Mouse (Mus musculus) lung, postnatal 4 days (tissue): ENCODE results near the gene Gpd2.

ENCODE experiments used
- DNase-seq, 2 experiments: peaks; one replicate each; pipeline ENCODE4 v3.0.0; 2021

Gene Gpd2

DNA sequence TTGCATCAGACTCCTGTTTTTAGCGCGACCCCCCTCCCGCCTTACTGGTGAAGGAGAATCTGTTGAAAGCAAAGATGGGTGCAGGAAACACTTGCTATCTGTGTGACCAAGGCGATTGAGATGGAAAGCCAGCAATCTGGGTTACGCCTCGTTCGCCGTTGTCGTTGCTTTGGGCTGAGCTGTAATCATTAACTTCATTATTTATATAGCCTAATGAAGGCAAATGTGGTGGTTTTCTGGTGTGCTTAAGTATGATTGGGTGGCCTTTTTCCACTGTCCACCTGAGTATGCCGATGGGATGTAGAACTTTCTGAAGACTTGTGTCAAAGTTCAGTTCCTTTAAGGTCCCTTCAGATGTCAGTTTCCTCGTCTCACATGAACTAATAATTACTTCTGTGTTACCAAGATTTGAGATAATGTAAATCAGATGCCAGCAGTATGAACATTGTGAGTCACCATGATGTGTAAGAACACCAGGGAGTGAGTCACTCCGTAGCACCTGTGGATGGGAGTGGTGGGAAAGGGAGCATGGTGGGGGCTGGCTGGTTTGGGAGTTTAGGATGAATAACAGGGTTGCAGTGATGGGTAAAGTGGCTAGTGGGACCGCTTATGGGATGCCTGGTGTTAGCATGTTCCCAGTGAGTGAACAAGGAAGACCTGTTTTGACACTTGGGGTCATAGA lies 14.3 kb downstream of the Gpd2 start:
- DNase-seq = no peak

DNA sequence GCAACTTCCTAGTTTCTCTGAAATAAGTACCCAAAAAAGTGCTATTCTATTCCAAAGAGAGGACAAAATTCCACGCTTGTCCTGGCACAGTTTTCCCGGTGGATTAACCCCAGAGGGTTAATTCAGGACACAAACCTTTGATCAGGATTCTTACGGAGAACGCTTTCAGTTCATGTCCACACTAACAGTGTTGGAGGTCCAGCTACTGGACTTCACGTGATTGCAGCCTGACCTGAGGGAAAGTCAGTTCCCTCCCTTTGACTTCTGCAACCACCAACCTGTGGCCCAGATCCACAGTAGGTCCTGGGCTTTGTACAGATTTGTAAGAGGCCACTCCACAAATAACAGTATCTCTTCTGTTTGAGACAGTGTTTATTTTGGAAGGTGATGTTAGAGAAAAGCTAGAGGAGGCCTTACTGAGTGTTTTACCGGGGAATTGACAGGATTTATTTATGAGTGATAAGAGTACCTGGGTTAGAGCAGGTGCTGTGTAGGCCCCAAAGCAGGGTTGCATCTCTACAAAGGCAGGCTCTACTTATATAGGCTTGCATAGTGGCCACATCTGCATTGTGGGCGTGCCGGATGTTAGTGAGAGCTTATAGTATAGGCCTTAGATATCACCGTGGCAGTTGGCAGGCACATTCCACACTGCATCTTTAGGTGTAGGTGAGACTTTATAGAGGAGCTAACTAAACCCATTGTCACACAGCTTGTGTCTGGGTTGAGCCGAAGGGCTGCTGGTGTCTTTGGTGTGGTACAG lies 15.3 kb downstream of the Gpd2 start:
- no peak for DNase-seq

DNA sequence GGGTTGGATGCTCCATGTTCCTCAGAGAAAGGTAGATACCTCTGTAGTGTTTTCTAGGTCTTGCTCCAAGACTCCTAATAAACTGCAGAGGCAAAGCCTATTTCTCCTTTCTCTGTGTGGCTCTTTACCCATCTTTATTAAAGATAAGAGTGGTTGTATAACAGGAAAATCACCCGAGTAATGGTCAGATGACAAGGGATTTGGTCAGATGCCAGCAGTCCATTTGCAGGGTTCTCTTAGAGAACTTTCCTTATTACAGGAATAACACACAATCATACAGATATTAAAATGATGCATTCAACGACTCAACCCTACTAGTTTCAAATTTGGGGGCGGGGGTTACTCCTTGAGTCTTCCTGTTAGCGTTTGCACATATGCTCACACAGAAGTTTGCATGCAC lies 16.8 kb downstream of the Gpd2 start:
- no peak for DNase-seq

DNA sequence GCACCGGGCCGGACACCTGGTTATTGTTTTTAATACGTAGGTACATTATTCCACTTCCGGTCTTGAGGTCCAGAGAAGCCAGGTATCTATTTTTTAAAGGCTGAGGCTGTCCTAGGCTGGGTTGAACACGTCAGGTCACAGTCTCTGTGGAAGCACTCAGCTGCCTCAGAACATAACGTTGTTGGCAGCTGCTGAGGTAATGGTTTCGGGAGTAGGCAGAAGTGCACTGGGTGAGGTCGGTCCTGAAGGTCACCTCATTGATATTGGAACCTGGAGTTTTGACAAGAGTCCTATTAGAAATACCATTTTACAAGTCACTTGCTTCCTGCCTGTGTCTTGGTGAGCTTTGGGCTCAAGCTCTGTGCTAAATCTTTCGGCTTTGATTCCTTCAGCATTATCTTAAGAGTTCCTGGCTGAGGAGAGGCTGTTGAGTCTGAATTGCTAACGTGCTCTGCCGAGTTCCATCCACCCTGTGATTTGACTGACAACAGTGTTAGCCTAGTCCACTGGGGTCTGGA lies 17.8 kb downstream of the Gpd2 start:
- no peak for DNase-seq

DNA sequence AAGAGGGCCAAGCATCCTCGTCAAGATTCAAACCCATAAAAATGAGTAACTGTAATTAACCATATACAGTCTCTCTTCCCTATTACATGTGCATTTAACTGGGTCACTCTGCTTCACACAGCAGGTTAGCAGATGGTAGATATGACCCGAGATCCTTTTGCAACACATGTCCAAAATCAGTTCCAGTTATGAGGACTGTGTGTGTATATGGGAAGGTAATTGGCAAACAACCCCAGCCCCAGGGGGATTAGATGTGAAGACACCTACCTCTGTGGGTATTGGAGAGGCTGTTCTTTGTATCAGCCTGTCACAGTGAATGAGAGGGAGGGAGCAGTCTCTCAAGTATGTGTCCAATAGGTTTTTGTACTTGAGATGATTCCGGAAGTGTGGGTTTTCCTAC lies 18.4 kb downstream of the Gpd2 start:
- DNase-seq = no peak

DNA sequence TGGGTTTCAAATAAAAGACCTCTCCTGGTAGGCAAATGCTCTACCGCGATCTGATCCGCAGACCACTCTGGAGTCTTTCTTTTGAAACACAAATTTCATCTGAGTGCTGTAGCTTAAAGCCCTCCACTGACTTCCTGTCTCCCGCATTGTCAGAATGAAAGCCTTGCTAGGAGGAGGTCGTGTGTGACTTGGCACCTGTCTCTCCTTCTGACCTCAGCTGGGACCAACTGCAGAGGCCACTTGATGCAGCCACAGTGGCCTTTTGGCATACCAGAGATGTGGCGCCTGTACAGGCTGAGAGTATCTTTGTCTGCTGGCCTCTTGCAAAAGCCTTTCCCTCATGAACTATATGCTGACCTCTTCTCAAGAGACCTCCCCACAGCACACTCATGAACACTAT lies 19.0 kb downstream of the Gpd2 start:
- DNase-seq = no peak

DNA sequence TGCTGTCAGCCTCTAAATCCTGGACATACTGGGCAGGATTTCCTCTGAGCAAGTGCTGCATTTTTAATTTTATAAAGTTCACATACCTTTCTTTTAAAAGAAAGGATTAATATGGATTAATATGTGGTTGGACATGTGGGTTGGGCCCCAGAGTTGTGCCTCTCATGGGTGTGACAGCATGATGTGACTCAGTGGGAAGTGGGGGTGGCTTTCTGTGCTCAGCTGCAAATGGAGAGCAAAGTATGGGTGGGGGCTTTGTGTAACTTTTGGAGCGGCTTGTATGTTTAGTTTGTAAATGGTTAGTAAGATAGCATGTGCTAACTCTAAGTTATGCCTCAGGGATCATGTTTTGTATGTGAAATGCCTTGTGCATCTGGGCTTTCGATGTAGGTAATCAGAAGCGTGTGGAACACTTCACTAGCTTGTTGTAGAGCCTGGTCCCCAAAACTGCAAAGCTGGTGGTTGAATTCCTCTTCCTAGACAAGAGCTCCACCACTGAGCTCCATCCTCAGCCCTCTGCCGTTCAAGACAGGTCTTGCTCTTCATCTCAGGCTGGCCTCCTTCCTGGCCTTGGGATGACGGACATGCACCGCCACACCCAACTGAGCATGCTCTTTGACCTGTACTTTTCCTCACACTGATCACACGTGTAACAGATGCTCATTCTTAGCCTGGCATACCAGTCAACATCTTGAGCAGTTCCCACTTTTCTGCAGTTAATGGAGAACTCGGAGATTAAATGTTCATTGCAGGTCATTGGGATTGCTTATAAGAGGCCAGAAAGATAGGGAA lies 24.0 kb downstream of the Gpd2 start:
- DNase-seq = no peak

DNA sequence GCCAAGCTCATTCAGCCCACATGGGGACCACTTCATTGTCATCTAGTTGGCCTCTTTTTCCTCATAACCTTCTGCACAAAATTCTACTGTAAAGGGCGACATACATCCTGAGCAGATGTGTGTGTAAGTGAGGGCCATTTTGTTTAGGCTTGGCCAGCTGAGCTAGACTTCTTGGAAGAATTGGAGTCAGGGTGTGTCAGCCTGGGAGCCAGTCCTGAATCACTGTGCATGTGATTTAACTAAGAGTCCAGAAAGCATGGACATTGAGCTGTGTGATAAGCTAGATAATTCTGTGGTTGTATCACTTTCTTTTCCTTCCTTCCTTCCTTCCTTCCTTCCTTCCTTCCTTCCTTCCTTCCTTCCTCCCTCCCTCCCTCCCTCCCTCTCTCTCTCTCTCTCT lies 26.0 kb downstream of the Gpd2 start:
- DNase-seq = no peak

- DNase-seq = no peak
Observed at GRCm38 (mm10) chr2:57264912-57265311, 27.5 kb downstream of the Gpd2 start.

GRCm38 (mm10) chr2:57266679-57267393 lies 29.4 kb downstream of the Gpd2 start:
- no peak for DNase-seq

- no peak for DNase-seq
Observed at GRCm38 (mm10) chr2:57267394-57267716, 29.9 kb downstream of the Gpd2 start.

DNA sequence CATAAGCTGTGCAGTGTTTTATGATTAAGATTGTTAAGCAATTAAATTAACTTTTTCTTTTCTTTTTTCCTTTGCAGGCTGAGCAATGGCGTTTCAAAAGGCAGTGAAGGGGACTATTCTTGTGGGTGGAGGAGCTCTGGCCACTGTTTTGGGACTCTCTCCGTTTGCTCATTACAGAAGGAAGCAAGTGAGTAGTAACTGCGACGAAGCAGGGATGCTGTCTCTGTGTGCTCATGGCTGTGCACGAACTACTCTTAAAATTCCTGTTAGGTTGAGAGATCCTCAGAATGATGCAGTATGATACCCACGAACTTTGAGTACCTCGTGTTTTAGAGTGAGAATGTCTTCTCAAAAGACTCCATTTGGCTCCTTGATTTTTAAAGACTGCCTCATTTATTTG lies 30.5 kb downstream of the Gpd2 start:
- no peak for DNase-seq

DNA sequence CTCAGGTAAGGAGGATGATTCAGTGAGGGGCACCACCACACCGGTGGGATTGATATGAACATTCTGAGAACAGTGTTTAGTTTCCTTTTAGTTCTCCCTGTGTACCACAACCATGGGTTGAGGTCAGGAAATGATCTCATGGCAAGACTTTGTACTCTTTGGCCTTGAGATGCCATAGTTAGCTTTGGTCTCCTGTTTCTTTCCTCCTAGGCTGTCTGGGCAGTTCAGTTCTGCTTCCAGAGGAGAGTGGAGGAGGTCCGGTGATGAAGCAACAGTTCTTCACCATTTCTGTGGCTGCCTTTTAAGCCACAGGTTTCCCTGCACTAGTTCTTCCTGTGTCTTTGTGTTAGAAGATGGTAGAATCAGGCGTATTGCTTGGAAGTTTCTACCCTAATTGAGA lies 31.4 kb downstream of the Gpd2 start:
- no peak for DNase-seq

- DNase-seq = no peak
Observed at GRCm38 (mm10) chr2:57269690-57270435, 32.4 kb downstream of the Gpd2 start.

DNA sequence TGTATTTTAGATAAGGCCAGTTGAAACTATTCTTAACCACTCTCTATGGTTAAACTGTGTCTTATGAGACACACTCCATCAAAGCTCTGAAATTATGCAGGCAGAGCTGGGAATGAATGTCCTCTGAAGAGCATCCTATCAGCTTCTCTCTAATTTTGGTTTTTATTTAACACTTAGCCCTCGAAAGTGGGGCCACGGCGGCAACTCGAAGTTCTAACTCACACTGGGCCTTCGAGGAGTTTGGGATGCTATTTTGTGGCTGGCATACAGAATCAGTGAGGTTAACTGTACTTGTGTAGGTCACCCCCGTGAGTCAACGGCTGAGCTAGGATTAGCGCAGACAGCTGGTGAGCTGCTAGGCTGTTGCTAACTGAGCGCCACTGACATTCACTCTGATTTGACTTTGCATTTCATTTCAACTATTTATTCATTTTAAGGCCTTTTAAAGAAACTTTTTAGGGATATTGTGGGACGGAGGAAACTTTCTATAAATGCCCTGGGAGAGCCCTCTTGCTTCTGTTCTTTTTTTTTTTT lies 42.8 kb downstream of the Gpd2 start:
- no peak for DNase-seq

DNA sequence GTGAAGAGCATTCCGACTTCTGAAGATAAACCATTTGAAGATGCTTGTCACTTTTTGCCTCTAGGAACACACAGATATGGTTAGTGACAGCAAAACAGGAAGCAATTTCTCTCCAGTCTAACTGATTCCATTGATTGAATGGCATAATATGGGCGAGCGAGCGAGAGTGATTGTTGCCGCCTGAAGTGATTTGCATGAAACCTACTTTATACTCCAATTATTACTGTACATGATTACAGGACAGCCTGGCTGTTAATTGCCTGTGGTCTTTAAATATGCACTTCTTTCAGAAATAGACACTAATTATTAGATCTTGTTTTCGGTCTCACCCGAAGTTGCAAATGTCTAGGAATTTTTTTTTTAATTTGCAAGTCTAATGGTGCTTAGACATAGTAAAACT lies 46.4 kb downstream of the Gpd2 start:
- DNase-seq = no peak

GRCm38 (mm10) chr2:57285197-57285596 lies 47.8 kb downstream of the Gpd2 start:
- DNase-seq = no peak

GRCm38 (mm10) chr2:57287986-57288385 lies 50.6 kb downstream of the Gpd2 start:
- no peak for DNase-seq

DNA sequence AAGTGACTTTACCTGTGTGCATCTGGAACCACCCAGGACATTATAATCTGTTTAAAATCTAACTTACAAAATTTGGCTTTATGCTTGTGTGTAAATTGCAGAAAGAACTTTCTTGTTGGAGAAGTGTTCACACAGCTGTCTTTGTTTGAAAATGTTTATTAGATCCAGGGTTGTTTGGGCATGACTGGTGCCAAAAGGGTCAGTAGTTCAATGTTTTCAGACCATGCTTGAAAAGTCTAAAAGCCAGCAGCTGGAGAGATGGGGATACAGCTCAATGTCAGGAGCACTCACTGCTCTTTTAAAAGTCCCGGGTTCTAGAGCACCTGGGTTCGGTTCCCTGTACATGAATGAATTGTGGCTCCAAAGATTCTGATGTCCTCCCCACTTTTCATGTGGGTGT lies 56.1 kb downstream of the Gpd2 start:
- no peak for DNase-seq

- DNase-seq = no peak
Observed at GRCm38 (mm10) chr2:57296069-57296468, 58.6 kb downstream of the Gpd2 start.

DNA sequence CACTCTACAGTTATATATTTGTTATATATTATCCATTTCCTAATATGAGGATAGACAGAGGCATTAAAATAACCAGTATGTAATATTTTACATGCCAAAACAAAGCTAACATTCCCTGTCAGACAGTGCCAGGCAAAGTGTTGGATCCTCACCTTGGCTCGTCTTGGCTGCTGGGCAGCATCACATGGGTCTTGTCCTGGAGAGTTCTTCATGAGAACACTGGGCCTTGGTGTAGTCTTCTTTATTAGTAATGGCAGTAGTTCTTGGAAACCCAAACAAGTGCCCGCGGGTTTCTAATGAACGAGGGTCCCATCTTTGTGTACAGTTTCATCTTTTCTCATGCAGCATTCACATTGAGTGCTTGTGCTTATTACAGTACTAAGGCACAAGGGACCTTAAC lies 59.8 kb downstream of the Gpd2 start:
- DNase-seq = no peak

DNA sequence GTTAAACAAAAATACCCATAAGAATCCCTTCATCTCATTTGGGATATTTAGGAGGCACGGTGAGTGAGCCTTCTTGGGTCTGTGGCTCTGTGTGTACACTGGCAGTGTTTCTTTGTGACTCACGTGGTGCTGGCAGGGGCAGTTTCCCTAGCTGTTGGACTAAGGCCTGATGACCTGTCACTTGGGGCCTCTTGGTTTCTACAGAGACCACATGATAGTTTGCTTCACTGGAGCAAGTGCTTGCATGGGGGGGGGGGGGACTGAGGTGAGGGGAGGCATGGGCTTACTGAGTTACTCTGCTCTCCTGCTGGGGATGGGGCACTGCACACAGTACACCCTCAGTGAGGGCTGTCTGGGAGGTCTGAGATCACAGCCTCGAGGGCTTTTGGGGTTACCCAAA lies 64.1 kb downstream of the Gpd2 start:
- peak in 1 of 2 experiments; percentile 5 for DNase-seq
